Mouse (Mus musculus): ENCODE data around the gene Rabl6. TPM values are rescaled to one million over a fixed set of nuclear protein-coding genes. Genes with fewer than 3 reads are reported as not detected.
"Not testable (repeated sequence)": the region's sequence is repeated elsewhere in the genome, so short reads cannot be mapped to it uniquely, and the experiment has no call there.

Rabl6 gene
- polyA plus RNA-seq, 1 experiment from 2014 or later: 71.7 TPM

DNA sequence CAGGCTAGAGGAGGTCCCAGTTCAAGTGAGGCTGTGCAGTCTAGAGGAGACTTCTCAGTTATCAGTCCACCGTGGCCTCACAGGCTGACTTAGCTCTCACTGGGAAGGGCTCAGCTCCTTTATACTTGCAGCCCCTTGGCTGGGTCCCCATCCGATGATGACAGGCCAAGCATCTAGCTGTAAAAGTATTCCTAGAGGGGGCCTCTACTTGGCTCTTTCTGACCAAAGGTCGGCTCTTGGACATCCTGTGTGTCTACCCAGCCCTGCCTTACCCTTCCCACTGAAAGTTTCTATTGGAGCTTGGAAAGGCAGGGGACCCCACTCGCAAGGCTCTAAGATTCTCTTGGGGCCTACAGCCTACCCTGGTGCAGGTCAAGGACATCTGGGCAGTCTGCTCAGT is 37.1 kb downstream of the Rabl6 start:
- no peak for ATAC-seq
- H3K4me3 ChIP-seq: no peak overlapping the region
- H3K36me3 ChIP-seq (ENCODE audit: poor library complexity, severe bottlenecking): peaks cover 57% of the 10 kb centered on the region
- peaks cover 28% of the 10 kb centered on the region for H3K4me1 ChIP-seq
- no peak overlapping the region for H3K4me2 ChIP-seq
- no peak overlapping the region for H3K9ac ChIP-seq
- 95% methylated on average over 4 of the region's 4 CpGs for WGBS
- peaks cover 7% of the 10 kb centered on the region for H3K27me3 ChIP-seq
- no peak overlapping the region for H3K27ac ChIP-seq
- H3K9me3 ChIP-seq (replicated peaks): no peaks in the 10 kb centered on the region

DNA sequence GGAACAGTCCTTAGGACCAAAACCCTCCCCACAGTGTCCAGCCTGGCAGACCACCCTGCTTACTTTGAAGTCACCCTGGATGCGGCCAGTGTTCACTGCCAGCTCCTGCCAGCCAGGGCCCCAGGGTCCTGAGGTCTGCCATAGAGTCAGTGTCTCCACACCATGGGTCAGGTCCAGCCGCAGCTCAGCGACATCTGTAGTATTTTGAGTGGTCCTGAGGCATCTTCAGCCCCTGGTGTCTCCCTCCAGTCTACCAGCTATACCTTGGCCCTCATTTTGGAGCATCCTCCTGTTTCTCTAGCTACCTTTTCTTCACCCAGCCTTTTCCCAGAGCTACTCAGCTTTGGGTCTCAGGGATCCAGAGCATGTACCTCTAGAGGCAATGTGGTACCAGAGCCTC is 39.0 kb downstream of the Rabl6 start:
- ATAC-seq: no peak
- peaks cover 76% of the 10 kb centered on the region for H3K36me3 ChIP-seq (ENCODE audit: poor library complexity, severe bottlenecking)

DNA sequence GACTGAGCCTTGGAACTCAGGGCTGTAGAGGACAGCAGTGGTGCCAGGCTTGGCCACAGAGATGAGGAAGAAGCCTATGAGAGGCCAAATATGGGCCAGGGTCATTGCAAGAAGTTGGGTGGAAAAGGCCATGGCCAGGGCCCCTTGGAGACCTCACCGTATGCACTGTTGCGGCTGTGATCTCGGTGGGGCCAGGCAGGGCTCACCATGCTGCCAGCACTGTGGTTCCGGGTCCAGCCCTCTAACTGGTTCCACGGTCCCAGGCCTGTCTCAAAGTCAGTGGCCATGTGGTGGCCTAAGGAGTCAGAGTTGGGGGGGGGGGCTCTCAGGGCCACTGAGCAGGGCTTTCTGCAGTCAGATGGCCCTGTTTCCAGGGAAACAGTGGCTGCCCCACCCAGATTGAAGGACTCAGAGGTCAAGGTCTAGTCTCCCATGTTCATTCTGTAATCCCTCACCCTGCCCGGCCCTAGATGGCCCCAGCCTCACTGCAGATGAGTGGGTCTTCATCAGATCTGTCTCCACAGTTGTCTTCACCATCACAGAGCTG is 39.8 kb downstream of the Rabl6 start:
- Histone ChIP-seq H3K9me3 (replicated peaks) (no peaks in the 10 kb centered on the region), H3K4me1 (peaks cover 12% of the 10 kb centered on the region), H3K4me3 (no peak overlapping the region), H3K36me3 (ENCODE audit: poor library complexity, severe bottlenecking) (peaks cover 84% of the 10 kb centered on the region), H3K4me2 (no peak overlapping the region), H3K9ac (no peak overlapping the region), H3K27ac (no peak overlapping the region), H3K27me3 (no peaks in the 10 kb centered on the region)
- 84% methylated on average over 6 of the region's 6 CpGs for WGBS
- no peak for ATAC-seq

More for the DNA sequence above, 39.0 kb downstream of the Rabl6 start:
- H3K9me3 ChIP-seq (replicated peaks): no peaks in the 10 kb centered on the region
- no peaks in the 10 kb centered on the region for H3K27me3 ChIP-seq
- H3K4me3 ChIP-seq: no peak overlapping the region
- WGBS: 91% methylated on average over 3 of the region's 3 CpGs
- H3K9ac ChIP-seq: no peak overlapping the region
- no peak overlapping the region for H3K4me2 ChIP-seq
- peaks cover 19% of the 10 kb centered on the region for H3K4me1 ChIP-seq
- H3K27ac ChIP-seq: no peak overlapping the region

DNA sequence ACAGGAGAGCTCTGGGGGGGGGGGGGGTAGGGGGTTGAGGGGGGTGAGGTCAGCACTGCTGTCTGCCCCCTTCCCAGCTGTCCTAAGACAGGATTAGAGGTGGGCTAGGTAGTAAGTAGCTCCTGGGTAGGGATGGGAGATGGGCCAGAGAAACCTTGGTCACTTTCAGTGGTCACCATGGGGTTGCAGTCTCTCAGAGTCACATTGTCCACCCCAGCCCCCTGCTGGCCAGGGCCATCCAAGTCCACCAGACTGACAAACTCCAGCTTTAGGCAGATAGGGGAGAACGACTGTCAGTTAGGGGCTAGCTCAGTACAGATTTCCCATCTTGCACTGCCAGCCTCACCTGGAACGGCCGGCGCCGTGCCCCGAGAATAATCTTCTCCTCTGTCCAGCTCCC is 41.8 kb downstream of the Rabl6 start:
- H3K27ac ChIP-seq: no peak overlapping the region
- WGBS: 88% methylated on average over 6 of the region's 6 CpGs
- no peak overlapping the region for H3K4me3 ChIP-seq
- H3K9ac ChIP-seq: no peak overlapping the region
- ATAC-seq: no peak
- no peaks in the 10 kb centered on the region for H3K9me3 ChIP-seq (replicated peaks)
- no peak overlapping the region for H3K4me2 ChIP-seq
- no peaks in the 10 kb centered on the region for H3K27me3 ChIP-seq
- H3K36me3 ChIP-seq (ENCODE audit: poor library complexity, severe bottlenecking): peaks cover 98% of the 10 kb centered on the region
- no peaks in the 10 kb centered on the region for H3K4me1 ChIP-seq

- ATAC-seq: peak; percentile 22; the same call in 1 of the 2 replicates
- Histone ChIP-seq H3K27me3 (no peaks in the 10 kb centered on the region), H3K9me3 (replicated peaks) (no peaks in the 10 kb centered on the region), H3K4me2 (no peak overlapping the region), H3K36me3 (ENCODE audit: poor library complexity, severe bottlenecking) (peaks cover 98% of the 10 kb centered on the region), H3K4me1 (no peaks in the 10 kb centered on the region), H3K4me3 (no peak overlapping the region), H3K9ac (no peak overlapping the region), H3K27ac (no peak overlapping the region)
- WGBS: 83% methylated on average over 8 of the region's 8 CpGs
Observed at GRCm38 (mm10) chr2:25565741-25566140, 42.6 kb downstream of the Rabl6 start.

DNA sequence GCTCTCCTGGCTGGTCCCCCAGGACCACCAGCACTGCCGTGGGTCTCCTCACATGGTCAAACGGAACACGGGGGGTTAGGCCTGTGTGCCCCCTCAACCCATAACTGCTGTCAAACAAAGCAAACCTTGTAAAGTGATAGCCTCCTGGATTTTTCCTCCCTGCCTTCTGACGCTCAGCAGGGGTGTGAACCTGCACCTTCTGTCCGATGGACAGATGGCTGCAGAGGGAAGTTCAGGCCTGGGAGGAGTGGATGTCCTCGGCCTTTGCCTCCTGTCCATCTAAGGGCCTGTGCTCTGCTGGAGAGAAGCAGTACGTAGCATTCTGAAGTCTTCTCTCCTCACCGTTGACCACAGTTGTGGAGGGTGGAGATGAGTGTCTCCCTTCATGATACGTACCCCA is 46.4 kb downstream of the Rabl6 start:
- Histone ChIP-seq H3K27me3 (no peaks in the 10 kb centered on the region), H3K9ac (no peak overlapping the region), H3K9me3 (replicated peaks) (no peaks in the 10 kb centered on the region), H3K4me3 (no peak overlapping the region), H3K27ac (no peak overlapping the region), H3K4me1 (peaks cover 16% of the 10 kb centered on the region), H3K36me3 (ENCODE audit: poor library complexity, severe bottlenecking) (peaks cover 70% of the 10 kb centered on the region), H3K4me2 (no peak overlapping the region)
- 90% methylated on average over 9 of the region's 9 CpGs for WGBS
- ATAC-seq: no peak

DNA sequence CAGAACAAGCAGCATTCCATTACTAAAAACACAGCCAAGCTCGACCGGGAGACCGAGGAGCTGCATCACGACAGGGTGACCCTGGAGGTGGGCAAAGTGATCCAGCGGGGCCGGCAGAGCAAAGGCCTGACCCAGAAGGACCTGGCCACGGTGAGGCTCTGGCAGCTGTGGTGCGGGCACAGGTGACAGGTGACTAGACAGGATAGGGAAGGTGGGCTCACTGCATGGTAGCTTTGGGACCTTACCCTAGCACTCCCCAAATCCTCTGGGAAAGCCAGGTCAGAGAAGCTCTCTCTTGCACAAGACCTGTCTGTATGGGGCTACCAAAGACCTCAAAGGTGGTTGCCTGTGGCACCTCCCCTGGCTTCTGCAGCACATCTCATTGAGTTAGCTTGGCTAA is 47.8 kb downstream of the Rabl6 start:
- no peak overlapping the region for H3K9ac ChIP-seq
- peaks cover 56% of the 10 kb centered on the region for H3K36me3 ChIP-seq (ENCODE audit: poor library complexity, severe bottlenecking)

GRCm38 (mm10) chr2:25558774-25559173 is 49.5 kb downstream of the Rabl6 start:
- Histone ChIP-seq H3K9me3 (replicated peaks) (no peaks in the 10 kb centered on the region), H3K9ac (peak overlapping the region; percentile 97), H3K27me3 (no peaks in the 10 kb centered on the region), H3K36me3 (ENCODE audit: poor library complexity, severe bottlenecking) (peaks cover 38% of the 10 kb centered on the region), H3K27ac (no peak overlapping the region), H3K4me2 (peak overlapping the region; percentile 99), H3K4me3 (peak overlapping the region; percentile 98), H3K4me1 (peaks cover 21% of the 10 kb centered on the region)
- 66% methylated on average over 6 of the region's 6 CpGs for WGBS
- no peak for ATAC-seq

More for the DNA sequence above, 47.8 kb downstream of the Rabl6 start:
- Histone ChIP-seq H3K27me3 (no peaks in the 10 kb centered on the region), H3K4me2 (no peak overlapping the region), H3K9me3 (replicated peaks) (no peaks in the 10 kb centered on the region), H3K27ac (no peak overlapping the region), H3K4me3 (no peak overlapping the region), H3K4me1 (peaks cover 21% of the 10 kb centered on the region)
- no peak for ATAC-seq
- WGBS: 92% methylated on average over 8 of the region's 8 CpGs

DNA sequence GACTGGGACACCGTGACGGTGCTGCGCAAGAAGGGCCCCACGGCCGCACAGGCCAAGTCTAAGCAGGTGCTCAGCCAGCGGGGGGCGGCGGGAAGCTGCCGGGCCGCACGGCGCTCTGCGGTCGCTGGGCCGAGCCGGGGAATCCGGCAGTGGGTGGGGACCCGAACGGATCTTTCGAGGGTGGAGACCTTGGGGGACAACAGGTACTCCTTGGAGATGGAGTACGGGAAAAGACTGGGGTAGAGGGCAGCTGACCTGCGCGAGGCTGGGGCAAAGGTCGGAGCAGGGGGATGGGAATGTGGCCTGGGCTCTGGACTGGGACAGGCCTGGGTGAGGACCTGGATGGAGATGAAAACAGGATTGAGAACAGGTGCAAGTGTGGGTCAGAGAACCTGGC is 50.4 kb downstream of the Rabl6 start:
- 0% methylated on average over 24 of the region's 24 CpGs for WGBS
- Histone ChIP-seq H3K9me3 (replicated peaks) (no peaks in the 10 kb centered on the region), H3K4me1 (peaks cover 21% of the 10 kb centered on the region), H3K27me3 (no peaks in the 10 kb centered on the region), H3K36me3 (ENCODE audit: poor library complexity, severe bottlenecking) (peaks cover 30% of the 10 kb centered on the region), H3K4me3 (peak overlapping the region; percentile 98), H3K4me2 (peak overlapping the region; percentile 99), H3K9ac (peak overlapping the region; percentile 97), H3K27ac (peak overlapping the region; percentile 66)
- no peak; the same call in 1 of the 2 replicates for ATAC-seq

- H3K4me1 ChIP-seq: peaks cover 21% of the 10 kb centered on the region
- peak; percentile 99 for ATAC-seq
- peak within 1 kb of the TSS; percentile 79 for H3K27ac ChIP-seq
- H3K9me3 ChIP-seq (replicated peaks): no peaks in the 10 kb centered on the region
- no peaks in the 10 kb centered on the region for H3K27me3 ChIP-seq
- H3K9ac ChIP-seq: peak within 1 kb of the TSS; percentile 97
- under 1% methylated on average over 61 of the region's 61 CpGs for WGBS
- H3K4me3 ChIP-seq: peak within 1 kb of the TSS; percentile 98
- H3K36me3 ChIP-seq (ENCODE audit: poor library complexity, severe bottlenecking): peaks cover 24% of the 10 kb centered on the region
- H3K4me2 ChIP-seq: peak within 1 kb of the TSS; percentile 99
Observed at GRCm38 (mm10) chr2:25557221-25557963, 50.9 kb downstream of the Rabl6 start, which contains the start of gene Edf1. Gene Edf1 (plus strand): TSS chr2:25557847.

DNA sequence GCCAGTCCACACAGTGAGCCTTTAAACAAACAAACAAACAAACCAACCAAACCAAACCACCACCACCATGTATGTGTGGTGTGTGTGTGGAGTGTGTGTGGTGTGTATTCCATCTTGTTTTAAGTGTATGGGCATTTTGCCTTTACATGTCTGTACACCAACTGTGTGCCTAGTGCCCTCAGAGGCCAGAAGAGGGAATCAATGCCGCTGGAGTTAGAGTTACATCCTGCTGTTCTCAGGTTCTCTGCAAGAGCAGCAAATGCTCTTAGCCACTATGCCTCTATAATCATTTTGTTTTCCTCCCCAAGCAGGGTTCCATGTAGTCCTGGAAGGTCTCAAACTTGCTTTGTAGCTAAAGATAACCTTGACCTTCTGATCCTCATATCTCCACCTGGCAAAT is 52.0 kb downstream of the Rabl6 start:
- 63% methylated on average over 1 of the region's 1 CpGs for WGBS
- ATAC-seq: no peak
- no peak overlapping the region for H3K4me3 ChIP-seq

GRCm38 (mm10) chr2:25555479-25555878 is 52.8 kb downstream of the Rabl6 start:
- H3K4me3 ChIP-seq; ATAC-seq; H3K36me3 ChIP-seq (ENCODE audit: poor library complexity, severe bottlenecking); H3K27me3 ChIP-seq; H3K9me3 ChIP-seq (replicated peaks); H3K27ac ChIP-seq; H3K9ac ChIP-seq; H3K4me2 ChIP-seq: not testable (repeated sequence)
- peaks cover 21% of the 10 kb centered on the region for H3K4me1 ChIP-seq
- 50% methylated on average over 2 of the region's 2 CpGs for WGBS

More for the DNA sequence above, 52.0 kb downstream of the Rabl6 start:
- H3K27ac ChIP-seq: no peak overlapping the region
- no peaks in the 10 kb centered on the region for H3K27me3 ChIP-seq
- H3K36me3 ChIP-seq (ENCODE audit: poor library complexity, severe bottlenecking): peaks cover 13% of the 10 kb centered on the region
- peaks cover 21% of the 10 kb centered on the region for H3K4me1 ChIP-seq
- H3K9ac ChIP-seq: no peak overlapping the region
- peak overlapping the region; percentile 99; the same call in 1 of the 2 replicates for H3K4me2 ChIP-seq
- H3K9me3 ChIP-seq (replicated peaks): no peaks in the 10 kb centered on the region
